Mouse (Mus musculus) adrenal gland, adult 2 months (tissue): ENCODE results near the gene Scn8a. TPM values are rescaled to one million over a fixed set of nuclear protein-coding genes. Genes with fewer than 3 reads are reported as not detected.

Source experiments
- DNase-seq: peaks from one replicate; pipeline ENCODE4 v3.0.0; 2021
- polyA plus RNA-seq: library from polyadenylated mRNA; depleted of rRNA; stranded (reverse); fragments of >200 nt; gene quantifications from 2 replicates; pipeline ENCODE4 v1.2.3, GENCODE M21; 2012; rRNA removed
- total RNA-seq, 2 experiments: library from RNA; stranded (reverse); gene quantifications; 2 replicates each; pipeline ENCODE4 v1.2.3; 2021

The Scn8a gene
- total and polyA plus RNA-seq, 3 experiments = 2.4 to 4.6 (median 2.8) TPM

GRCm38 (mm10) chr15:101093988-101094387 is 224.3 kb downstream of the Scn8a start:
- no peak for DNase-seq

- no peak for DNase-seq
These were observed 225.3 kb downstream of the Scn8a start for GRCm38 (mm10) chr15:101094979-101095378.

GRCm38 (mm10) chr15:101095392-101095791 is 225.7 kb downstream of the Scn8a start:
- DNase-seq = no peak

Other genes with a start within 250 kb of the Scn8a start
- 10 to 100 TPM; 41.7 to 44.2 TPM for gene Smagp, start 232.9 kb upstream of the Scn8a start, total RNA-seq
- 35.1 and 40.6 TPM in 2 replicates for gene Smagp, start 232.9 kb upstream of the Scn8a start, polyA plus RNA-seq
- gene Bin2, start 200.3 kb upstream of the Scn8a start, total RNA-seq = 1 to 10 TPM; 3.1 to 4.2 TPM
- 2.8 and 3.7 TPM in 2 replicates for gene Bin2, start 200.3 kb upstream of the Scn8a start, polyA plus RNA-seq
- gene Cela1, start 181.9 kb upstream of the Scn8a start, total RNA-seq = 10 to 100 TPM; 54.0 to 86.4 TPM
- gene Cela1, start 181.9 kb upstream of the Scn8a start, polyA plus RNA-seq = 83.5 and 83.8 TPM in 2 replicates
- gene Galnt6, start 140.5 kb upstream of the Scn8a start, total RNA-seq = 1 to 10 TPM; 5.1 to 7.6 TPM
- gene Galnt6, start 140.5 kb upstream of the Scn8a start, polyA plus RNA-seq = 1.2 and 1.3 TPM in 2 replicates
- 1 to 10 TPM; 5.0 to 7.5 TPM for gene Slc4a8, start 108.1 kb upstream of the Scn8a start, total RNA-seq
- 1.5 and 1.8 TPM in 2 replicates for gene Slc4a8, start 108.1 kb upstream of the Scn8a start, polyA plus RNA-seq
- gene Gm47841, start 177.5 kb downstream of the Scn8a start, total RNA-seq = under 1 TPM; 0.37 to 0.45 TPM
- gene Gm47841, start 177.5 kb downstream of the Scn8a start, polyA plus RNA-seq = 0.37 TPM in 1 of 2 replicates, not detected in the other
- gene Fignl2, start 208.7 kb downstream of the Scn8a start, total RNA-seq = 1 to 10 TPM; 6.3 to 8.7 TPM
- gene Fignl2, start 208.7 kb downstream of the Scn8a start, polyA plus RNA-seq = 11.8 and 16.1 TPM in 2 replicates
- 1 to 10 TPM in 1 of 2 experiments, under 1 TPM in 1; 0.59 to 1.0 TPM for gene Ankrd33, start 245.9 kb downstream of the Scn8a start, total RNA-seq
- gene Ankrd33, start 245.9 kb downstream of the Scn8a start, polyA plus RNA-seq = 0.10 TPM in 1 of 2 replicates, not detected in the other